Mouse (Mus musculus) 3134 (cell line): ENCODE data around the gene Mrpl43.

Experiments
- DNase-seq: peaks from one replicate; pipeline ENCODE4 v3.0.0-alpha.2; 2011; ENCODE audit warnings: low spot score; ENCODE audit not compliant: insufficient read length; ENCODE audit errors: extremely low read depth

The Mrpl43 gene

GRCm38 (mm10) chr19:45030111-45030510 is 23.9 kb upstream of the Mrpl43 start:
- peak; percentile 65 for DNase-seq

- DNase-seq = no peak
Observed at GRCm38 (mm10) chr19:45029571-45029970, 23.3 kb upstream of the Mrpl43 start.

DNA sequence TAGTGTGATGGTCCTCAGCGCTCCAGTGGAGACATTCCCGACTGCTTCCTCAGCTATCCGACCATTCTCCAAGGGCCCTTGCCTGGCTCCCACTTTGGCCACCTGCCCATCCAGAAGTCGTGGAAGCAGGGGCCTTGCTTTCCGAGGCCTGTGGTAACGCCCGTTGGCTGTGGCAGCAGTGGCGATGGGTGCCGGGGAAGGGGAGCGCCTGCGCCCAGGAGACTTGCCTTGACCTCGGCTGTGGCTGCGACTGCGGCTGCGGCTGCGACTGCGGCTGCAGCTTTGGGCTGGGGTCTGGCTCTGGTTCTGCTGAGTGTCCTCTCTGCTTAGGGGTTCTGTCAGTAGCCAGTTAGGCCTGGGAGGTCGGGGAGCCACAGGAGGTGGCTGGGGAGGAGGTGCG is 22.5 kb upstream of the Mrpl43 start:
- DNase-seq = no peak

GRCm38 (mm10) chr19:45027848-45028247 is 21.6 kb upstream of the Mrpl43 start:
- no peak for DNase-seq

GRCm38 (mm10) chr19:45026958-45027670 is 20.9 kb upstream of the Mrpl43 start:
- no peak for DNase-seq

DNA sequence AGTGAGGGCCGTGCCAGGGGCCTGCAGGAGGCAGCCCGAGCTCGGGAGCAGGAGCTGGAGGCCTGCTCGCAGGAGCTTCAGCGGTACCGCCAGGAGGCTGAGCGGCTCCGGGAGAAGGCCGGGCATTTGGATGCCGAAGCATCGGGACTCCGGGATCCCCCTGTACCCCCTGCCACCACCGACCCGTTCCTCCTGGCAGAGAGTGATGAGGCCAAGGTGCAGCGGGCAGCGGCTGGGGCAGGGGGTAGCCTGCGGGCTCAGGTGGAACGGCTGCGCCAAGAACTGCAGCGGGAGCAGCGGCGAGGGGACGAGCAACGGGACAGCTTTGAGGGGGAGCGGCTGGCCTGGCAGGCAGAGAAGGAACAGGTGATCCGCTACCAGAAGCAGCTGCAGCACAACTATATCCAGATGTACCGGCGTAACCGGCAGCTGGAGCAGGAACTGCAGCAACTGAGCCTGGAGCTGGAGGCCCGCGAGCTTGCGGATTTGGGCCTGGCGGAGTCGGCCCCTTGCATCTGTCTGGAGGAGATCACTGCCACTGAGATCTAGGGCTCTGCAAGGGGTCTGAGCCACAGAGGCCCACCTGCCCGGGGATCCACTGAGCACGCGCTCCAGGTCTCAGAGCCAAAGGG is 19.8 kb upstream of the Mrpl43 start:
- DNase-seq = no peak

GRCm38 (mm10) chr19:45024775-45025174 is 18.5 kb upstream of the Mrpl43 start:
- DNase-seq = no peak

GRCm38 (mm10) chr19:45023993-45024392 is 17.8 kb upstream of the Mrpl43 start:
- no peak for DNase-seq

DNA sequence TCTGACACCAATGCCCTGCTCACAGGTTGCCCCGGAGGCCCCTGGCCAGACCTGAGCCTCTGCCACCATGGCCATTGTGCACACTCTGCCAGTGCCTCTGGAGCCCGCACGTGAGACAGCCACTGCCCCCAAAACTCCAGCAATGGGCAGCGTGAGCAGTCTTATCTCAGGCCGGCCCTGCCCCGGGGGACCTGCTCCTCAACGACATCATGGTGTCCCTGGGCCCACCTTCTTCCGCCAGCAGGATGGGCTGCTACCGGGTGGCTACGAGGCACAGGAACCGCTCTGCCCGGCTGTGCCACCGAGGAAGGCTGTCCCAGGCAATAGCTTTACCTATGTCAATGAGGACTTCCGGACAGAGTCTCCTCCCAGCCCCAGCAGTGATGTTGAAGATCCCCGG is 15.1 kb upstream of the Mrpl43 start:
- no peak for DNase-seq

GRCm38 (mm10) chr19:45020348-45020747 is 14.1 kb upstream of the Mrpl43 start:
- DNase-seq = peak; percentile 73

DNA sequence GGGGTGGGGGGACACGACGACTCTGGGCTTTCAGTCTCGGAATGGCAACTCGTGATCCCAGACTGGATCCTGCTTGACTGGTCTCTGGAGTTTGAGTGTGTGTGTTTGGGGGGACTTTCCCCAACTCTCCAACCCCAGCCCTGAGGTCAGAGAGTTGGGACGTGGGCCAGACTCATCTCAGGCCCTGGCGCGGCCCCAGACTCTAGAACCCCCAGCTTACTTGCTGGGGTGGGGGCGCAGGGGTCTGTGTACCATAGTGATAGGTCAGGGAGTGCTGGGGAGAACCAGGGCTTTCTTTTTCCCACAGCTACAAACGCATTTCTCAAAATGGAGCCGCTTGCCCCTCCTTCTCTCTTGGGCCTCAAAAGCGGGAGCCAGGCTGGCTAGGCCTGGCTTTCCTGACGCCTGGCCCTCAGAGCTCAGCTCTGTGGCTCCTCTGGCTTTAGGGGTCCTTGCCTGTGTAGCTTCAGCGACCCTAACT is 12.1 kb upstream of the Mrpl43 start:
- DNase-seq = peak; percentile 61

DNA sequence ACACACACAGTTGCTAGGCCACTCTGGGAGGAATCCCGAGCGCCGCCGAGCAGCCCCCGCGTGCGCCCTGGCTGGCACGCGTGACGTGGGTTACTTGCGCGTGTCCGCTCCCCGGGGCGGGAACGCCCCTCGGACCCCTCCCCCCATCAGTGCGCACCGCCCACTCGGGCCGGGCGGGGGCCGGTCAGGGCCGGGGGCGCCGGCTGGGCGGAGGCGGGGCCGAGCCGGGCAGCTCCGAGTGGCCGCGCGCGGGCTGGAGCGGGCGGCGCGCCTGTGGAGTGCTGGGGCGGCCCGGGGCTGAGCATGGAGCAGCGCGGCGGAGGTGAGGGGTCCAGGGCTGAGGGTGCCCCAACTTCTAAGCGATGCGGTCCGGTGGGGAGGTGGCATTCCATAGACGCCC is 11.7 kb upstream of the Mrpl43 start:
- DNase-seq = peak; percentile 81

GRCm38 (mm10) chr19:45017216-45017771 is 11.1 kb upstream of the Mrpl43 start:
- DNase-seq = peak; percentile 87

- DNase-seq = peak; percentile 66
Observed at GRCm38 (mm10) chr19:45016341-45017215, 10.3 kb upstream of the Mrpl43 start.

- DNase-seq = peak; percentile 58
Observed at GRCm38 (mm10) chr19:45015518-45016281, 9.5 kb upstream of the Mrpl43 start.

- peak; percentile 74 for DNase-seq
Observed at GRCm38 (mm10) chr19:45014981-45015402, 8.8 kb upstream of the Mrpl43 start.

DNA sequence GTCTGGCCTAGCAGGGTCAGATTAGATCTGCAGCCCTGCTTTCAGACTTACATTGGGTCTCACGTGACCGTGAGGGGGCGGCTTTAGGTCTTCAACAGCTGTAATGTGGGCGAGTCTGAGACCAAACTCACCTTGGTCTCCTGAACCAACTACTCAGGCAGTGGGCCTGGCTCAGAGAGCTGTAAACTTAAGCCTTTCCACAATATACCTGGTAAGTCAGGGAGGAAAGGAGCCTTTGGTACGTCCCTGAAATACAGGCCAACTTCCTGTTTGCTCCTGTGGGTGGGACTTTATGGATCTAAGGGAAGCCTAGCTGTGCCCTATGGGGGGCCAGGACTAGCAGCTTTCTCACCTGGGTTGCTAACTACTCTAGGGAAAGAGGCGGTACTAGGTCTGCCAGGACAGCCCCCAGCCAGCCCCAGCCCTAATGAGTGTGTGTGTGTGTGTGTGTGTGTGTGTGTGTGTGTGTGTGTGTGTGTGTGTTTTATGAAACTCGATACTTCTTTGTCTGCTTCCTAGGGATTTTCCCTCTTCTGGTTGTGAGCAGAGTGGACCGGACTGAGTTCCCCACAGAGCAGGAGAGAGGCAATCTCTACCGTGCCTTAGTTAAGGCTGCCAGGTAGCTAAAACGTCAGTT is 8.2 kb upstream of the Mrpl43 start, which contains the start of gene Lzts2:
Gene Lzts2 (plus strand): TSS at position 80 of the 637 bp plus-strand sequence.
- DNase-seq = no peak

DNA sequence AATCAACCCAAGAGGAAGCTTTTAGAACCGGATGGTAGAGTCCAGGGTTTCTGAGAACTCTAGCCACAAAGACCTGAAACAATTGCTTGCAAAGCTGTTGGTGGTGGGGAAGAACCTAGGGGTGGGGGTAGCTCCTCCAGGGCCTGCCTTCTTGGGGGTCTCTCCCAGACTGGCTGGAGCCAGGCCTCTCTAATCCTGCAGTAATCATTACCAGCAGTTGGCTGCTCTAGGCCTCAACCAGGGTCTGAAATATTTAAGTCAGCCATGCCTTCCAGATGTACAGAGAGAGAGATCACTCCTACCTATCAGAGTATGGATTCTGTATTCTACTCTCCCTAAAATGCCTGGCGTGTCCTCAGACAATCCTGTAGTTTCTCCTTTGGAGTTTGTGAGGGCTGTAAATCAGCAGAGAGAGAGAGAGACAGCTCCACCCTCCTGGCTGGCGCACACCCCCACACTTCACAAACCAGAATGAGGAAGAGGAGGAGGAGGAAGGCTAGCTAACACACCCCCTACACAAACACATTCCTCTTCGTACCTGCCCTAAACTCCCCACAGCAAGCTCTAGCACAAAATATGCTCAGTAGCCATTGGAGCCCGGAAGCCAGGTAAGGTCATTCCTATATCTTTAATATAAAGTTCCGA is 7.5 kb upstream of the Mrpl43 start:
- DNase-seq = no peak

DNA sequence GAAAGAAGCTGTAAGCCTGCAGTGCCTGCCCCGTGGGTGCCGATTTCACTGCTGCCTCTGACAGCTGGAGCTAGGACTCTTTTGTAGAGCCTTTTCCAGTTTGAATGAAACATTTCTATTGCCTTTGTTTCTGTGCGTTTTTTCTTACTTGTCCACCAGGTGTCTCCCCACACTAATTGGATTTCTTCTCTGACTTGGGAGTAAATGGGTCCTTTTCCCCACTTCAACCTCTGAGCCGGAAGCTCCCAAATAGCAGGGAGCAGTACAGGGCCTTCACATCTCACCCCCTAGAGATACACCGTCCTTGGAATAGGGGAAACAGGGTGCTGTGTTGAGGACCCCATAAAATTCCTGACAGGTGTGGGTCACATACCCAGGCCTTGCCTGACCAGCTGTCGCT is 6.4 kb upstream of the Mrpl43 start:
- no peak for DNase-seq
